Mouse (Mus musculus) liver, postnatal 0 days (tissue): ENCODE results near the gene Apold1.

ENCODE experiments used
- CTCF ChIP-seq: sonication (generic); IDR thresholded peaks from 2 replicates; pipeline ENCODE4 v1.5.1; 2016; ENCODE audit warnings: antibody characterized with exemption, low read depth
- EP300 ChIP-seq: IDR thresholded peaks from 2 replicates; pipeline ENCODE4 v1.6.1; 2016; ENCODE audit warnings: antibody characterized with exemption, low read depth, mild to moderate bottlenecking

DNA sequence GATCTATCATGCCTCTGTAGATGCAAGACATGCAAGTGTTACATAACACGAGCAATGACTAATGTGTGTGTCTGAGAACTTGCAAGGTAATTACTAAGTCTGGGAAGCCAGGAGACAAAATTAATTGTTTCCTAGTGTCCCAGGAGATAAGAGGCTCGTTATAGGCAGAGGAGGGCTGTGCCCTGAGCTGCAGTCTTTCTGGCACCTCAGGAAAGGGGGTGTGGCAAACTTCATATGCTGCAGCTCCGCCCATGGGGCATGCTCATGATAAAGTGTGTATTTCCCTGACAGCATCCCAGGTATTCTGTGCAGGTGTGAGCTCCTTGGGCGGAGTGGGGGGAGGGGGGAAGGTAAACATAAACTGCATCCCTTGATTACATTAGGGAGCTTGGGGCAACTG, 9.4 kb upstream of the Apold1 start:
- no peak for TF ChIP-seq CTCF
- no peak for TF ChIP-seq EP300
